Mouse (Mus musculus): Measurements from ENCODE around the gene Fam234b.

GRCm38 (mm10) chr6:135203737-135204136 lies 6.0 kb downstream of the Fam234b start:
- TF ChIP-seq CHD2 (IDR thresholded peaks at IDR 0.05; ENCODE audit: low read depth, low read length), result no peak
- TF ChIP-seq MAFK (IDR thresholded peaks at IDR 0.05; ENCODE audit: insufficient read depth, low read depth, low read length), result no peak
- TF ChIP-seq HCFC1 (IDR thresholded peaks at IDR 0.05; ENCODE audit: borderline replicate concordance, insufficient read depth, low read length), result no peak
- no peak for TF ChIP-seq ZC3H11A (IDR thresholded peaks at IDR 0.05; ENCODE audit: borderline replicate concordance, low read depth, low read length)
- TF ChIP-seq ZNF384 (IDR thresholded peaks at IDR 0.05; ENCODE audit: low read depth, low read length), result no peak
